Mouse (Mus musculus) skeletal muscle tissue, adult 2 months (tissue): Measurements from ENCODE around the gene 1700069L16Rik.

Experiments
- DNase-seq: peaks from one replicate; pipeline ENCODE4 v3.0.0-alpha.2; 2012; ENCODE audit warnings: low read depth, low spot score

Gene 1700069L16Rik

GRCm38 (mm10) chr5:113644520-113644919 lies 80.1 kb downstream of the 1700069L16Rik start:
- DNase-seq: peak; percentile 50

DNA sequence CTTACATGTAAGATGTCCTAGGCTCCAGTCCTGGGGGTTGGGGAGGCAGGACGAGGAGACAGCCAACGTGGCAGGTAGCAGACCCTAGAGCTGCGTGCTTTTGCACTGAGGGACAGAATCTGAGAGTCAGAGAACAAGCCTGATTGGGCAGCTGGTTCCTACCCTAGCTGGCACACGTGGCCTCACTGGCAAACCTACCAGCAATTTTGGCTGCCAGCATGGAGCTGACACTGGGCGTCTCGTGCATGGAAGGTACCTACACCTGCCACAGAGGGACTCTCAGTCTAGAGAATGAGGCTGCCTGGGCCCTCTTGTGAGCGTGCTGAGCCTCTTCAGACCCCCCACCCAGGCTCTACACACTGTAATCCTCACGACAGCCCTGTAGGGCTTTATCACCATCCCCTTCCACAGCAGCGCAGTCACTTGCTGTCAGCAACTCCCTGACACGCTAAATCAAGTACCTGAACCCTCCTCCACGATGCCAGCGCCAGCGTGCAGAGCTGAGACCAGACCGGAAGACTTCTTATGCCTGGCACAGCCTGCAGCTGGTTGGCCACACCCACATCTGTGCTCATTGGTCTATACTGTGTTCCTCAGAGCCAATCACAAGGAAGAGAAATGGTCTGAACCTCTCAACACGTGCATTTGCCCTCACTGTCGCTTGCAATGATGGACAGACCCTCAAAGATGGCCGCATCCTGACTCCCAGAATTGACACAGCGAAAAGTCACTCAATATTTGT lies 81.3 kb downstream of the 1700069L16Rik start:
- no peak for DNase-seq
